8 mouse cellular contexts compared by ENCODE assay signal in genomic region chr10:79681591-79682245, GRCm38 (mm10). TPM values are rescaled to one million over a fixed set of nuclear protein-coding genes. Genes with fewer than 3 reads are reported as not detected.
A peak's percentile ranks its signal among the peaks of the same experiment; 100 is the strongest.
DNase-seq lines count a peak whose midpoint lies in the region; ATAC-seq lines count a peak whose summit lies in the region.

Gene Cdc34 (plus strand): TSS chr10:79682195.

- peak; percentile 77 for ATAC-seq in common myeloid progenitor, adult 5-6 weeks (replicated peaks; ENCODE audit: low read depth, poor library complexity, severe bottlenecking)
- peak; percentile 82 for ATAC-seq in megakaryocyte progenitor cell, adult 5-6 weeks (replicated peaks; ENCODE audit: poor library complexity)

- peak; percentile 100 for DNase-seq in ZHBTc4 (ENCODE audit: low read depth, low spot score)
- DNase-seq in gastrocnemius, adult 8-10 months (ENCODE audit: low spot score in 2 of 2), result peak; percentile 98 to 100
- DNase-seq in induced T-regulatory cell, adult 2 months (ENCODE audit: low read depth), result peak; percentile 98
- DNase-seq in left cerebral cortex, adult 9 months (ENCODE audit: low spot score in 2 of 2), result peak; percentile 99
- DNase-seq in right cerebral cortex, postnatal 14 days, result peak; percentile 99
- peak; percentile 98 to 99 for DNase-seq in urinary bladder, postnatal 36 days (ENCODE audit: low spot score in 2 of 2)

RNA-seq across cellular contexts. Expression of gene Cdc34, which starts in this region (rescaled TPM):
- total RNA-seq in common myeloid progenitor, adult 5-6 weeks (2017), result 109 and 113 TPM in 2 replicates
- 100 to 1,000 TPM; 381 to 451 (median 390) TPM for total RNA-seq in gastrocnemius, adult 8-10 months (2022)
- 69.2 and 79.0 TPM in 2 replicates for total RNA-seq in megakaryocyte progenitor cell, adult 5-6 weeks (2015)
- 154 and 169 TPM in 2 replicates for total RNA-seq in megakaryocyte progenitor cell, adult 5-6 weeks (2017)

Comparison
In these comparisons a context has a peak if more than half of its experiments do, and no peak if none do; other contexts are left out.
1. Peak in every context shown above with its lines: DNase-seq and ATAC-seq.